Mouse (Mus musculus) hindbrain, embryonic 16.5 days (tissue): ENCODE data around the gene Cers6. TPM values are rescaled to one million over a fixed set of nuclear protein-coding genes. Genes with fewer than 3 reads are reported as not detected.

Source experiments
- ATAC-seq: fragments of 200-750 bp; cut with Nextera tagmentation; 2 replicates; pipeline ENCODE4 v1.8.0; 2017; ENCODE audit warnings: moderate TSS enrichment, moderate library complexity
- H3K27ac ChIP-seq: fragments of 300-500 bp; sonication (generic); 2 replicates; pipeline ENCODE4 v1.5.1; 2014; ENCODE audit warnings: low read depth, mild to moderate bottlenecking, control low read depth, low read length, moderate library complexity
- H3K27me3 ChIP-seq: fragments of 300-500 bp; sonication (generic); replicated peaks from 2 replicates; pipeline ENCODE4 v1.6.1; 2014; ENCODE audit warnings: low read length; ENCODE audit not compliant: control insufficient read depth, insufficient read depth
- H3K36me3 ChIP-seq: fragments of 300-500 bp; sonication (generic); 2 replicates; pipeline ENCODE4 v1.6.1; 2014; ENCODE audit warnings: mild to moderate bottlenecking, low read length, moderate library complexity, mixed read lengths; ENCODE audit not compliant: control insufficient read depth, insufficient read depth
- H3K4me1 ChIP-seq: fragments of 300-500 bp; sonication (generic); 2 replicates; pipeline ENCODE4 v1.6.1; 2014; ENCODE audit warnings: low read depth, low read length; ENCODE audit not compliant: control insufficient read depth, insufficient read depth
- H3K4me2 ChIP-seq: fragments of 300-500 bp; sonication (generic); 2 replicates; pipeline ENCODE4 v1.6.1; 2014; ENCODE audit warnings: mild to moderate bottlenecking, low read length, control low read depth, moderate library complexity
- H3K4me3 ChIP-seq: fragments of 300-500 bp; sonication (generic); 2 replicates; pipeline ENCODE4 v1.5.1; 2014; ENCODE audit warnings: mild to moderate bottlenecking, low read length, control low read depth, moderate library complexity
- H3K9ac ChIP-seq: fragments of 300-500 bp; sonication (generic); 2 replicates; pipeline ENCODE4 v1.6.1; 2014; ENCODE audit warnings: low read depth, mild to moderate bottlenecking, control low read depth, low read length, moderate library complexity
- H3K9me3 ChIP-seq: fragments of 300-500 bp; sonication (generic); 2 replicates; pipeline ENCODE4 v1.6.1; 2014; ENCODE audit warnings: mild to moderate bottlenecking, low read length, moderate library complexity; ENCODE audit not compliant: control insufficient read depth
- WGBS: fragments of 180-500 bp; shearing (Covaris S2); extraction: QIAGEN DNeasy Blood & Tissue Kit; methylation state at CpG from one replicate; pipeline ENCODE4 v1.1.7; 2014; 5-methylcytosine and 5-hydroxymethylcytosine counted together
- polyA plus RNA-seq: library from polyadenylated mRNA; unstranded; fragments of >200 nt; fragmentation: Nextera tagmentation; extraction: Ambion mirVana; gene quantifications from 2 replicates; pipeline ENCODE4 v1.2.1, GENCODE M21; 2015

The Cers6 gene
- polyA plus RNA-seq: 45.0 and 54.7 TPM in 2 replicates

DNA sequence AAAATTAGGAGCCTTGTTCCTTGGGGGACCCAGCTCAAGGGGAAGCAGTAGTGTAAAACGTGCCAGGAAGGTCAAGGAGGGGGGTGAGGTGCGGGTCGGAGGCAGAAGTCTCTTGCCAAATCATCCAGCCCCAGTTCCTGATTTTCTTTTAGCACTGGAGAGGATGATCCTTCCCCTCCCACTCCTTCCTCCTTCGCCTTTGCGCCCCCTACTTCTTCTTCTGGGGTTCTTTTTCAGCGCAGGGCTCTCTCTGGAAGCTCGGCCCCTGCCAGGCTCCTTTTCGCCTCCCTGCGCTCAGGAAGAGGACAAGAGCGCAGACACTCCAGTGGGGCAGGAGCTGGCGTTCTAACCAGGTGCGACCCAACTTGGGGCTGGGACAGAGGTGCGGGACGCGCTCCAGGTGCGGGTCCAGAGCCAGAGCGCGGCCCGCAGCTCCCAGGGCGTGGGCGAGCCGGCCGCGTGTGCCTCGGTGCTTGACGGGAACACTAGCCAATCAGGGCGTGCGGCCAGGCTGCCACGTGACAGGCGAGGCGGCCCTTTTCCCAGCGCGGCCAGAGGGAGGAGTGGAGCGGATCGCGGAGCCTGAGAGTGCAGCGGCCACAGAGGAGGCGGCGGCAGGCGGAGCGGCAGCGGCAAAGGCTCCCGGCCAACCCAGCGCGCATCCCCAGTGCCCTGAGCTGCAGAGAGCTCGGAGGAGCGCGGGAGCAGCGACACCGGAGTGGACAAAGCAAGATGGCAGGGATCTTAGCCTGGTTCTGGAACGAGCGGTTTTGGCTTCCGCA, at the start of gene Cers6:
Gene Cers6, plus strand, starts transcription at position 538 of the 782 bp plus-strand sequence.
- Histone ChIP-seq H3K27me3 (no peaks in the 10 kb centered on the region), H3K36me3 (no peaks in the 10 kb centered on the region), H3K9ac (peak within 1 kb of the TSS; percentile 85), H3K4me1 (peaks cover 6% of the 10 kb centered on the region), H3K4me3 (peak within 1 kb of the TSS; percentile 71), H3K27ac (peak within 1 kb of the TSS; percentile 92), H3K4me2 (peak within 1 kb of the TSS; percentile 86), H3K9me3 (no peaks in the 10 kb centered on the region)
- under 1% methylated on average over 52 of the region's 53 CpGs for WGBS
- ATAC-seq: peak; percentile 98

DNA sequence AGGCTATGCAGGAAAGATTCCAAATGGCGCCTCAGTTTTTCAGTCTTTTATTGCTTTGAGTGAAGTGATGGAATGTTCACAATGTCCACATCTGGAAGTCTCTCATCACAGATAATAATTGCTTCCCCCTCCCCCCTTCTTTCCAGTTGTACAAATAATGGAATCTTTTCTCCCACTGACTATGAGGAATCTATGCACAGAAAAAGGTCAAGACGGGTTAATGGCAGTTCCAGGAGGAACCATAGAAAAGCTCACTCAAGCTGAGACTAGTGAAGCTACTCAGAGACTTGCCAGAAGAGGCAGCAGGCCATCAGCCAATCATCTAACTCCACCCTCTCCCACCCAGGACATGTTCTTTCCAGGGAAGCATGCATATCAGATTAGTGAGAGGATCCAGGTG, 46.8 kb upstream of the Cers6 start:
- H3K9me3 ChIP-seq: no peaks in the 10 kb centered on the region

DNA sequence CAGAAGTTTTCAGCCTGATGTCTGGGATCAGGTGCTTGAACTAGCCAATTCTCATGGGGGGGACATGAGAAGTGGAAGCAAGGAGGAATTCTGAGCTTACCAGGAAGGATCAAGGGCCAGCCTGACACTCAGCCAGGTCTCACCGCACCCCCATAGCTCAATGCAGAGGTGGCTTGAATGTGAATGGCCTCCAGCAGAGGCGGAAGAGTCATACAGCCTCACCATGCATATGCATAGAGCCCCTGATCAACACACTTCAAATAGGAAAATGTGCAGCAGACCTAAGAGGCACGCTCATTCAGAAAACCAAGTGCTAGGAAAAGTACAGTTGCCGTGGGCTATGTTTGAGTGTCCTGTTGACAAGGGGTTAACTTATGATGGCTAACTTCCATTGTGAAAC, 42.2 kb upstream of the Cers6 start:
- ATAC-seq: no peak
- 76% methylated on average over 4 of the region's 4 CpGs for WGBS
- no peaks in the 10 kb centered on the region for H3K36me3 ChIP-seq
- H3K4me3 ChIP-seq: no peak overlapping the region
- H3K4me2 ChIP-seq: no peak overlapping the region
- H3K9ac ChIP-seq: no peak overlapping the region
- no peaks in the 10 kb centered on the region for H3K27me3 ChIP-seq
- H3K9me3 ChIP-seq: no peaks in the 10 kb centered on the region
- no peaks in the 10 kb centered on the region for H3K4me1 ChIP-seq
- no peak overlapping the region for H3K27ac ChIP-seq

More for the DNA sequence above, 46.8 kb upstream of the Cers6 start:
- H3K4me3 ChIP-seq: no peak overlapping the region
- H3K4me2 ChIP-seq: no peak overlapping the region
- 39% methylated on average over 2 of the region's 2 CpGs for WGBS
- H3K36me3 ChIP-seq: no peaks in the 10 kb centered on the region
- no peak overlapping the region for H3K27ac ChIP-seq
- H3K9ac ChIP-seq: no peak overlapping the region
- H3K27me3 ChIP-seq: no peaks in the 10 kb centered on the region
- H3K4me1 ChIP-seq: no peaks in the 10 kb centered on the region
- no peak for ATAC-seq

DNA sequence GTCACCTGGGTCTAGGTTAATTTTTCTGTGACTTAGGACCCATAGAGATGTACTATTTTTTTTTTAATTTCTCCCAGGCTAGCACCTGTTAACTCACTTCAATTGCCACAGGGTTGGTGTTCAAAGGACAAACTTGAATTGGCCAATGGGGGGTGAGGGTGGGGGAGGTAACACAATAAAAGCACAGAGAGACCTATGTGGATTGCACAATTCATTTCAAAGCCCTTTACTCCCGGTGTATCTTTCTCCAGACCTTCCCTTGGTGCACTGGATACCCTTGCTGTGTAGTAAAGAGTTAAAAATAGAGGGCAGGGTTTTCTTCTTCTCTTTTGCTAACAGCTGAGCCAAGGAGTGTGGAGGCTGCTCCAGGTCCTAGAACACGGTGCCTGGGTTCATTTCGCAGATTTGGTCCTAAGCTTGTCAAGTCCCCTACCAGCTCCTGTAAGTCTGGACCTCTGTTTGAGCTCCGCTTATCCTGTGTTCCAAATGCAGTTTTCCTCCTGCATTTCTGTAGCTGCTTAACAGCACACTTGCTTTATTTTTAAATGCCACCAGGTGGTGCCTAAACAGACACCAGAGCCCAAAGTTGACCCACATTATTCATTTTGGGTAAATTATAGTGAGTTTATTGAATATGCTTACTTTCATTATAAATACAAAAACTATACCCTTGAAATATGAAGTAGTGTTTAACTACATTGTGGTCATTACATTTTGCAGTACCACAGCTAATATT, 38.9 kb upstream of the Cers6 start:
- no peak overlapping the region for H3K27ac ChIP-seq
- no peak overlapping the region for H3K9ac ChIP-seq
- H3K27me3 ChIP-seq: no peaks in the 10 kb centered on the region
- no peaks in the 10 kb centered on the region for H3K36me3 ChIP-seq
- no peak overlapping the region for H3K4me3 ChIP-seq
- no peak for ATAC-seq
- WGBS: 65% methylated on average over 4 of the region's 4 CpGs
- no peaks in the 10 kb centered on the region for H3K9me3 ChIP-seq
- no peak overlapping the region for H3K4me2 ChIP-seq
- H3K4me1 ChIP-seq: no peaks in the 10 kb centered on the region

DNA sequence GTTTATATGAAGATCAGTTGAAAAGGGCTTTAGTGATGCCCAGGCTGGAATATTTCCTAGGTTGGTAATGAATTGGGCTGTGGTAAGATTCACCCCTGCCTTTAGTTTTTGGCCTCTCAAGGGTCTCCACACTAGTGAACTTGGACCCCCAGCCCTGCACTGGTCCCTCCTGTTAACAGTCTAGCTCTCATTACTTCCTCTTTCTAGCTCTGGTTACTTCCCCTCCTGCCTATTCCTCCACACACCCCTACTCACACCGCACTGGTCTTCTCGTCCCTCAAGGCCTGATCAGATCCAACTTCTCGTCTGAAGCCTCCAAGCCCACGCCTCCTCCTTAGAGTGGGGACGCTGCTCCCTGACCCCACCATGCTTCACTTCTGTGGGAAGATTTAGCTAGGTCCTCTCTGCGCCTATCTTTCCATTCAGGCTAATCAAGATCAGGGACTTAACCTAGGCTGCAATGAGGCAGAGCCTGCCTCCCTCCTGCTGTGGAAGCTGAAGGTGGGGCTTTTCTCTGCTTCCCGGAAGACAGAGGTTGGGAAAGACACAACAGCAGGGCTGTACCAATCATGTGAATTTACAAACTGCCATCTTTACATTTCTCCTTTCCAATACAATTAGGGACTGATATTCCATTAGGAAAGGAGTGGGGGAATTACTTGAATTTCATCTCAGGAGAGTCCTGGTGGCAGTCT, 35.8 kb upstream of the Cers6 start:
- H3K4me2 ChIP-seq: no peak overlapping the region
- H3K9me3 ChIP-seq: no peaks in the 10 kb centered on the region
- ATAC-seq: no peak
- WGBS: 81% methylated on average over 7 of the region's 7 CpGs
- no peaks in the 10 kb centered on the region for H3K4me1 ChIP-seq
- no peaks in the 10 kb centered on the region for H3K36me3 ChIP-seq
- H3K27ac ChIP-seq: no peak overlapping the region
- no peaks in the 10 kb centered on the region for H3K27me3 ChIP-seq
- H3K4me3 ChIP-seq: no peak overlapping the region
- no peak overlapping the region for H3K9ac ChIP-seq

DNA sequence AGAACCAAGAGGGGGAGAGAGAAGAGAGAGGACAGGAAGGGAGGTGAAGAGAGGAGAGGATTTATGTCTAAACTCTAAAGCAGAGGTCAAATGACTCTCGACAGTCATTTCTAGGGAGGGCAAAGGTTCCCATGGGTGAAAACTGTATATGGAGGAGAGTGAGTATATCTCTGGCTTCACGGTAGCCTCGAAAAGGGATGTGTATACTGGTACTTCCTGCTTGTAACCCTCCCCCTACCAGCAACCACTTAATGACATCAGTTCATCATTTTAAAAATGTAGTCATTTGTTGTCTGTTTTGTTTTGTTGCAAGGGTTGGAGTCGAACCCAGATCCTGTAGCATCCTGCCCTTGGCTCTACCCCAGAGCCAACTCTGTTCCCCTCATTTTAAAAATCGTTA, 17.9 kb upstream of the Cers6 start:
- no peaks in the 10 kb centered on the region for H3K4me1 ChIP-seq
- H3K27ac ChIP-seq: no peak overlapping the region
- H3K36me3 ChIP-seq: no peaks in the 10 kb centered on the region
- no peak for ATAC-seq
- H3K9me3 ChIP-seq: no peaks in the 10 kb centered on the region
- no peak overlapping the region for H3K4me2 ChIP-seq
- WGBS: 95% methylated on average over 5 of the region's 5 CpGs
- no peaks in the 10 kb centered on the region for H3K27me3 ChIP-seq
- no peak overlapping the region for H3K4me3 ChIP-seq
- no peak overlapping the region for H3K9ac ChIP-seq

DNA sequence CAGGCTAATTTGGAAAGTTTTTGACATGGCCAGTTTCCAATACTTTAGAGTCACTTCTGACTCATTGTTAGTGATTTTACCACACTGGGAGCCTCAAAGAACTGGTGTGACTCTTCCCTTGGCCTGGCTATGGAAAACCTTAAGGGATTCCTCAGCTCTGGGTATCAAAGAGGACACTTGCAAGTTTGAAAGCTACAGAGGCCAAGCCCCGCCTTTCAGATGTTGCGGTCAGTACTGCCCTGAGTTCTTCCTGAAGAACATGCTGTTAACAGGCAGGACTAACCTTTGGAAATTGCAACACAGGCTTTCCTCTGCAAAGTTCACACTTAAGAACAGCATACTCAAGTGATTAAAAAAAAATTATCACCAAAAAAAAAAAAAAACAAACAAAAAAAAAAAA, 16.7 kb upstream of the Cers6 start:
- no peak overlapping the region for H3K9ac ChIP-seq
- no peaks in the 10 kb centered on the region for H3K36me3 ChIP-seq
- no peak overlapping the region for H3K27ac ChIP-seq
- WGBS: 94% methylated on average over 2 of the region's 2 CpGs
- no peak overlapping the region for H3K4me2 ChIP-seq
- H3K4me3 ChIP-seq: no peak overlapping the region
- no peaks in the 10 kb centered on the region for H3K9me3 ChIP-seq
- H3K4me1 ChIP-seq: no peaks in the 10 kb centered on the region
- H3K27me3 ChIP-seq: no peaks in the 10 kb centered on the region
- no peak for ATAC-seq

DNA sequence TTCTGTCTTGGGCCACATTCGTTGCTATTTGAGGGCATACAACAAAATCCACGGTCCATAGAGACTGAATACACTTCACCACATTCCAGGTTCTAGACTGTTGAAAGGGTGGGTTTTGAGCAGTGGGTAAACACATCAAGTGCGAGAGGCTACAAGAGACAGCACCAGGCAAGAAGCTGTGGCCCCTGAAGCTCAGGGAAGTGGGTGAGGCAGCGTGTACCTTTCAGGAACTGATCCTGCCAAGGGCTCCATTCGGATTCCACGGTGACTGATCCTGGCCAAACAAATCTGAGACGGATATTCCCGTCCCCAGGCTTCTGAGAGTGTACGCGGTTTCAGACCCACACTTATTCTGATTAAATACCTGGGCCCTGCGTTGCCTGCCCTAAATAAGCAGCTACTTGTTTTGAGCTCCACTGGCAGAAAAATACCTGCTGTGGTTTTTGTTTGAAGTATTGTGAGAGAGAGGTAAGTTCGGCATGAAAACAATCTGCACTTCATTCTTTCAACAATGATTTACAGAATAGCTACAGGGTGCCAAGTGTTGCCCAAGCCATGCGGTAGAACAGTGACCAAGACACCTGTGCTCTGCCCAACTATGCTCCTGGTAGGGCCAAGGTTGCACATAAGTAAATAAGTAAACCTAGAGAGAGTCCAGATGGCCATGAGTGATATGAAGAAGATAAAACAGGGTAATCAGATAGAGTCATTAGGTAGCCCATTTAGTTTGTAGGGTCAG, 16.1 kb upstream of the Cers6 start:
- H3K4me3 ChIP-seq: no peak overlapping the region
- H3K27me3 ChIP-seq: no peaks in the 10 kb centered on the region
- WGBS: 86% methylated on average over 13 of the region's 13 CpGs
- H3K4me2 ChIP-seq: no peak overlapping the region
- no peaks in the 10 kb centered on the region for H3K4me1 ChIP-seq
- no peaks in the 10 kb centered on the region for H3K36me3 ChIP-seq
- no peak overlapping the region for H3K27ac ChIP-seq
- H3K9me3 ChIP-seq: no peaks in the 10 kb centered on the region
- H3K9ac ChIP-seq: no peak overlapping the region
- ATAC-seq: no peak
